Mouse (Mus musculus) heart, adult 2 months (tissue): ENCODE data around the gene Gadd45gip1.

Experiments used
- CTCF ChIP-seq: fragments of 200-600 bp; IDR thresholded peaks from 2 replicates; pipeline ENCODE4 v1.8.1; 2022; ENCODE audit warnings: antibody characterized with exemption, mild to moderate bottlenecking, moderate library complexity
- EP300 ChIP-seq: fragments of 200-500 bp; IDR thresholded peaks from 2 replicates; pipeline ENCODE4 v1.6.1; 2011; ENCODE audit warnings: low read depth, low read length, control low read depth; ENCODE audit not compliant: insufficient read depth
- POLR2A ChIP-seq: fragments of 200-500 bp; IDR thresholded peaks from 2 replicates; pipeline ENCODE4 v1.6.1; 2011; ENCODE audit warnings: mild to moderate bottlenecking, low read depth, low read length, control low read depth; ENCODE audit not compliant: insufficient read depth

- TF ChIP-seq CTCF (no peak), POLR2A (no peak), EP300 (no peak)
Measured at GRCm38 (mm10) chr8:84838513-84838912, 7.2 kb downstream of the Gadd45gip1 start.
